Mouse (Mus musculus) heart, embryonic 14.5 days (tissue): ENCODE results near the gene Apba3. TPM values are rescaled to one million over a fixed set of nuclear protein-coding genes. Genes with fewer than 3 reads are reported as not detected.

ENCODE experiments used
- ATAC-seq: fragments of 200-750 bp; cut with Nextera tagmentation; 2 replicates; pipeline ENCODE4 v1.8.0; 2017; ENCODE audit warnings: low read depth, moderate TSS enrichment; ENCODE audit not compliant: insufficient number of reproducible peaks, insufficient read depth, low FRiP score
- H3K27ac ChIP-seq, 2 experiments: fragments of 200-500 bp in 1 of 2; fragments of 300-500 bp in 1 of 2; sonication (generic) in 1 of 2; replicated peaks in 1 of 2; 2 replicates each; pipeline ENCODE4 v1.5.1; 2012 to 2014; ENCODE audit warnings: low read depth in 2 of 2, low read length in 2 of 2, control low read depth in 1 of 2, mild to moderate bottlenecking in 1 of 2, mixed read lengths in 1 of 2; ENCODE audit not compliant: control insufficient read depth in 1 of 2, insufficient read depth in 1 of 2
- H3K27me3 ChIP-seq: fragments of 300-500 bp; sonication (generic); 2 replicates; pipeline ENCODE4 v1.6.1; 2014; ENCODE audit warnings: mild to moderate bottlenecking, low read length, control low read depth; ENCODE audit not compliant: control insufficient read depth, insufficient read depth
- H3K36me3 ChIP-seq: fragments of 300-500 bp; sonication (generic); 2 replicates; pipeline ENCODE4 v1.6.1; 2014; ENCODE audit warnings: mild to moderate bottlenecking, control low read depth, low read length, mixed read lengths; ENCODE audit not compliant: control insufficient read depth, insufficient read depth
- H3K4me1 ChIP-seq, 2 experiments: fragments of 200-500 bp in 1 of 2; fragments of 300-500 bp in 1 of 2; sonication (generic) in 1 of 2; 2 replicates each; pipeline ENCODE4 v1.6.1; 2012 to 2014; ENCODE audit warnings: low read length in 2 of 2, control low read depth in 1 of 2, mixed read lengths in 1 of 2; ENCODE audit not compliant: control insufficient read depth in 2 of 2, insufficient read depth in 2 of 2
- H3K4me2 ChIP-seq: fragments of 300-500 bp; sonication (generic); 2 replicates; pipeline ENCODE4 v1.6.1; 2014; ENCODE audit warnings: mild to moderate bottlenecking, low read length
- H3K4me3 ChIP-seq, 2 experiments: fragments of 200-500 bp in 1 of 2; fragments of 300-500 bp in 1 of 2; sonication (generic) in 1 of 2; 2 replicates each; pipeline ENCODE4 v1.5.1; 2012 to 2014; ENCODE audit warnings: low read length in 2 of 2, mild to moderate bottlenecking in 2 of 2, control low read depth in 1 of 2, low read depth in 1 of 2, moderate library complexity in 1 of 2; ENCODE audit not compliant: control insufficient read depth in 1 of 2, insufficient read depth in 1 of 2
- H3K9ac ChIP-seq: fragments of 300-500 bp; sonication (generic); 2 replicates; pipeline ENCODE4 v1.6.1; 2014; ENCODE audit warnings: mild to moderate bottlenecking, low read length
- H3K9me3 ChIP-seq: fragments of 300-500 bp; sonication (generic); 2 replicates; pipeline ENCODE4 v1.6.1; 2016; ENCODE audit warnings: low read length, control low read depth; ENCODE audit not compliant: control insufficient read depth
- WGBS: fragments of 180-500 bp; shearing (Covaris S2); extraction: QIAGEN DNeasy Blood & Tissue Kit; methylation state at CpG from one replicate; pipeline ENCODE4 v1.1.7; 2014; 5-methylcytosine and 5-hydroxymethylcytosine counted together
- polyA plus RNA-seq: library from polyadenylated mRNA; unstranded; fragments of >200 nt; fragmentation: Nextera tagmentation; extraction: Ambion mirVana; gene quantifications from 2 replicates; pipeline ENCODE4 v1.2.1, GENCODE M21; 2014

The Apba3 gene
- polyA plus RNA-seq, 1 experiment from 2014 or later = 38.8 TPM

DNA sequence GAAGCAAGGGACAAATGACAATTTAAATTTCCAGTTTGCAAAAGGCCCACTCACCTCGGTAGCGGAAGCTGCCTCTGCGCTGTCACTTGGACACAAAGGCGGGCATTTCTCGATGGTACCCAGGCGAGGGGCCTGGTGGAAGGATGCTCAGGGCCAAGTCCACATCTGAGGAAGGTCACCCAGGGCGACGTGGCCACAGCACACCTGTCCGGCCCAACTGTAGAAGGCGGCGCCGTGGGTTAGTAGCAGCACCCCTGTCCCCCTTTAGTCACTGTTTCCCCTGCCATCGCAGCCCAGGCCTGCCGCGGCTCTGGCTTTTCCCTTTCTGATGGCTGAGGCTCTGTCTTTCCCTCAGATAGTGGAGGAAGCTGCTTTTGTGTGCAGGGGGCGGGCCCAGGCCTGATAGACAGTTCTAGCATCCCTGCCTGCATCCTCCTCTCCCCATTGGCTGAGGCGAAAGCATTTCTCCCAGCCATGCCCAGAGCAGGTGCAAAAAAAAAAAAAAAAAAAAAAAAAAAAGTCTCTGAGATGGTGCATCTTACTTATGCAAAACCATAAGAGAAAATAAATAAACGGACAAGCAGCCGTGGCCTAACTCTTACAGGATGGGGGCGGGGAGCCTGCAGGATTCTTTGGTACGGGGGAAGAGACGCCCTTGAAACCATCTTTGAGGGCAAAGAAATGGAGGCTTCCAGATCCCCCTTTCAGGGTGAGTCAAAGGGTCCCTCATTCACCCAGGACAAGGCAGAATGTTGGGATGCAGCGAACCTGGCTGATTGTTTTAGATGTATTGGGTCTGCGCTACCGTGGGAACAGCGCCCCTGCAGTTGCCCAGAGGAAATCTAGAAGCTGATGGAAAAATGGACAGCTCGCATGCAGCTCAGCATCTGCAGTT is 36.1 kb upstream of the Apba3 start, which contains the start of gene Atcay:
Gene Atcay, minus strand, starts transcription at position 396 of the 895 bp plus-strand sequence.
- H3K27ac ChIP-seq = no peak within 1 kb of the TSS
- no peaks in the 10 kb centered on the region for H3K36me3 ChIP-seq
- no peak for ATAC-seq
- no peaks in the 10 kb centered on the region for H3K9me3 ChIP-seq
- peaks cover 18% of the 10 kb centered on the region for H3K27me3 ChIP-seq
- H3K9ac ChIP-seq = peak within 1 kb of the TSS; percentile 31; the same call in 1 of the 2 replicates
- H3K4me2 ChIP-seq = peak within 1 kb of the TSS; percentile 63
- peaks cover 12 to 23% of the 10 kb centered on the region in 2 experiments for H3K4me1 ChIP-seq
- H3K4me3 ChIP-seq = peak within 1 kb of the TSS; percentile 19 to 23
- WGBS = 11% methylated on average over 27 of the region's 27 CpGs

- H3K27ac ChIP-seq = no peak overlapping the region
- H3K36me3 ChIP-seq = no peaks in the 10 kb centered on the region
- H3K4me2 ChIP-seq = no peak overlapping the region
- H3K9me3 ChIP-seq = no peaks in the 10 kb centered on the region
- WGBS = 61% methylated on average over 7 of the region's 7 CpGs
- peaks cover 12 to 23% of the 10 kb centered on the region in 2 experiments for H3K4me1 ChIP-seq
- no peak overlapping the region for H3K4me3 ChIP-seq
- H3K9ac ChIP-seq = no peak overlapping the region
- no peak for ATAC-seq
- H3K27me3 ChIP-seq = peaks cover 18% of the 10 kb centered on the region
These were observed 35.3 kb upstream of the Apba3 start for GRCm38 (mm10) chr10:81231436-81231835.

DNA sequence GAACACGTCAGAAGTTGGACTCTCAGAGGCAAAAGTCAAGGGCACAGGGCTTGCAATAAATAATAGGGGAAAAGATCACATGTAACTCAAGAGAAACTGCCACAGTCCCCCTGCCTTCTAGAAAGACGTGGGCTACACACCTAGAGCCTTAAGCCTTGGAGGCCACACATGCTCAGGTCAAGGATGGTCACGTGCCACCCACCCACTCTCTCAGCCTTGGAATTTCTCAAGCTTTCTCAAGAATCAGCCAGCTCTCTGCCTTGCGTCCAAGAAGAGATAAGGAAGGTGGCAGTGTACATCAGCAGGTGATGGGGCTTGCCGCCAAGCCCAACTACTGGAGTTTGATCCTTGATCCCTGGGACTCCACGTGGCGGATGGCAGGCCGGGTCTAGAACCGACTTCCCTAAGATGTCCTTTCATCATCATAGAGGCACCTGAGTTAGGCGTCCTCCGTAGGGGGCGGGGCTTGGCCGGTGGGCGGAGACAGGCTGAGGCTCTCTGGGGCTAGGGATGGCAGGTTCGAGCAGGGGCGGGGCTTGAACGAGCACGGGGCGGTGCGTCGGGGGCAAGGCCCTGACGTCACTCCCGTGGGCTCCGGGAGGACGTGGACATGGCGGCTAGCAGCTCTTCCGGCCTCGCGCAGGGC is 34.1 kb upstream of the Apba3 start, which contains the start of gene Zfr2:
Gene Zfr2, plus strand, starts transcription at position 576 of the 646 bp plus-strand sequence.
- 7% methylated on average over 29 of the region's 29 CpGs for WGBS
- Histone ChIP-seq H3K27ac (peak within 1 kb of the TSS in 1 of 2 experiments; percentile 24; a peak in 1 of 4 replicates), H3K27me3 (peaks cover 18% of the 10 kb centered on the region), H3K4me2 (peak within 1 kb of the TSS; percentile 74), H3K9me3 (no peaks in the 10 kb centered on the region), H3K36me3 (no peaks in the 10 kb centered on the region), H3K9ac (peak within 1 kb of the TSS; percentile 83), H3K4me1 (peaks cover 12 to 23% of the 10 kb centered on the region in 2 experiments), H3K4me3 (peak within 1 kb of the TSS; percentile 59 to 76)
- ATAC-seq = peak; percentile 76

DNA sequence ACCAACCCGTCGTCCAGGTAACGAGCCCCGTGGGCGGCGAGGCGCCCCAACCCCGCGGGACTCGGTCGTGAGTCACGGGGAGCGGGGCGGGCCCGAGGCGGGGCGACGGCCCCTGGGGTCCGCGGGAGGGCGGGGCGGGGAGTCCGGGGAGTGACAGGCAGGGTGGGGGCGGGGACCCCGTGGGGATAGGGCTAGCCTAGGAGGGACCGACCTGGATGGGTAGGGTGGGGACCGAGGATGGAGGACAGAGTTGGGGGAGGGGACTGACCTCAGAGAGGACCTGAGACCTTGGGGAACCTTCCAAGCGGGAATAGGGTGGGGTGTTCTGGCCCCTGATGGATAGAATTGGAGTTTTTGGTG is 33.6 kb upstream of the Apba3 start:
- H3K27me3 ChIP-seq = peaks cover 18% of the 10 kb centered on the region
- H3K9me3 ChIP-seq = no peaks in the 10 kb centered on the region
- H3K4me3 ChIP-seq = peak overlapping the region; percentile 59 to 76
- H3K27ac ChIP-seq = peak overlapping the region in 1 of 2 experiments; percentile 24; a peak in 1 of 4 replicates
- H3K4me1 ChIP-seq = peaks cover 12 to 23% of the 10 kb centered on the region in 2 experiments
- no peaks in the 10 kb centered on the region for H3K36me3 ChIP-seq
- H3K4me2 ChIP-seq = peak overlapping the region; percentile 74
- peak overlapping the region; percentile 83 for H3K9ac ChIP-seq
- WGBS = 2% methylated on average over 22 of the region's 28 CpGs
- ATAC-seq = peak; percentile 54; the same call in 1 of the 2 replicates

- Histone ChIP-seq H3K4me2 (no peak overlapping the region), H3K4me1 (peaks cover 12 to 23% of the 10 kb centered on the region in 2 experiments), H3K27me3 (peaks cover 21% of the 10 kb centered on the region), H3K27ac (no peak overlapping the region), H3K36me3 (no peaks in the 10 kb centered on the region), H3K9me3 (no peaks in the 10 kb centered on the region), H3K9ac (no peak overlapping the region), H3K4me3 (no peak overlapping the region)
- WGBS = 73% methylated on average over 6 of the region's 6 CpGs
- no peak for ATAC-seq
These were observed 32.6 kb upstream of the Apba3 start for GRCm38 (mm10) chr10:81234206-81234605.

DNA sequence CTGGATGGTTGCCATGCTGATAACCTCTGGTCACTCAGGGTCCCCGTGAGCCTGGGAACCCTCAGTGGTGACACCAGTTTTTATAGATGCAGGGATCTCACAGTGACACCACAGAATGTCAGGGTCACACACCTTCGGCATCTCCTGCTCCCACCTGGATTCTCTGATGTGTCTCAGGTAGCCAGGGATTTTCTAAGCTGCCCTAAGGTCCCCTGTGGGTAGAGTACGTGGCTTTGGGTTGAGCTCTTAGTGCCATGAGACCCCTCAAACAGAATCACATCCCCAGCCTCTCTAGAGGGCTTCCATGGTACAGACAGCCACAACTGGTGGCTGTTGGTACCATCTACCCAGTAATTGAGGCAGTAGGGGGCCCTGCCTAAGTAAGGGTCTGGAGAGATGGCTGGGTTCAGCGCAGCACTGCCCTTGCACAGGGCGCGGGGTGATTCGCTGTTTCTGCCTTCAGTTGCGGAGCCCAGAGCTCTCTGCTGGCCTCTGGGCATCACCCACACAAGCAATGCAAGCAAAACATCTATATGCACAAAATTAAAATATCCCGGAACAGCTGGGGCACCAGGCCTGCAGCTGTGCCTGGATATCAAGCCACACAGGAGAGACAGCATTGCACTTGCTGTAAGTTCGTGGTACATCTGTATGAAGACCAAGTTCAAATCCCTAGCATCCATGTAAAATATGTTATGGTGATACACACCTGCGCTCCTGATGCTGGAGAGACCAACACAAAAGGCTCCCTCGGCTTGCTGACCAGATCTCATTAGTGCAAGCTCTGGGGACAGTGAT is 30.1 kb upstream of the Apba3 start:
- no peak overlapping the region for H3K27ac ChIP-seq
- 85% methylated on average over 12 of the region's 12 CpGs for WGBS
- H3K36me3 ChIP-seq = no peaks in the 10 kb centered on the region
- ATAC-seq = no peak
- H3K4me3 ChIP-seq = no peak overlapping the region
- H3K4me2 ChIP-seq = no peak overlapping the region
- no peaks in the 10 kb centered on the region for H3K9me3 ChIP-seq
- peaks cover 4 to 18% of the 10 kb centered on the region in 2 experiments; a peak in 3 of 4 replicates for H3K4me1 ChIP-seq
- no peak overlapping the region for H3K9ac ChIP-seq
- peaks cover 28% of the 10 kb centered on the region for H3K27me3 ChIP-seq

DNA sequence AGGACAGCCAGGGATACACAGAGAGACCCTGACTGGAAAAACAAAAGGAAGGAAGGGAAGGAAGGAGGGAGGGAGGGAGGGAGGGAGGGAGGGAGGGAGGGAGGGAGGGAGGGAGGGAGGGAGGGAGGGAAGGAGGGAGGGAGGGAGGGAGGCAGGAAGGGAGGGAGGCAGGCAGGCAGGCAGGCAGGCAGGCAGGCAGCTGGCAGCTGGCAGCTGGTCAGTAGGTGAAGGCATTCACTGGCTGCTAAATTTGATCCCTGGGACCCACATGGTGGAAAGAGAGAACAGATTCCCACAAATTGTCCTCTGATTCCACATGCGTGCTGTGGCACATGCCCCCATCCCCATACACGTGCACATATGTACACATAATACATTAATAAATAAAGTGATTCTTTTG is 28.1 kb upstream of the Apba3 start:
- H3K4me1 ChIP-seq = peaks cover under 1 to 8% of the 10 kb centered on the region in 2 experiments; a peak in 3 of 4 replicates
- no peaks in the 10 kb centered on the region for H3K36me3 ChIP-seq
- H3K27me3 ChIP-seq = peaks cover 37% of the 10 kb centered on the region
- ATAC-seq = no peak
- WGBS = 78% methylated on average over 2 of the region's 2 CpGs
- no peak overlapping the region for H3K9ac ChIP-seq
- no peak overlapping the region for H3K4me3 ChIP-seq
- no peak overlapping the region for H3K27ac ChIP-seq
- H3K9me3 ChIP-seq = no peaks in the 10 kb centered on the region
- no peak overlapping the region for H3K4me2 ChIP-seq
